Mouse (Mus musculus) layer of hippocampus, adult 9-11 months (tissue): ENCODE data around the gene Stk32b.

Experiments used
- DNase-seq: peaks from one replicate; pipeline ENCODE4 v3.0.0; 2022

Stk32b gene

GRCm38 (mm10) chr5:37659177-37659576 lies 57.8 kb downstream of the Stk32b start:
- no peak for DNase-seq

- DNase-seq: peak; percentile 40
Measured at GRCm38 (mm10) chr5:37657741-37658140, 59.2 kb downstream of the Stk32b start.

DNA sequence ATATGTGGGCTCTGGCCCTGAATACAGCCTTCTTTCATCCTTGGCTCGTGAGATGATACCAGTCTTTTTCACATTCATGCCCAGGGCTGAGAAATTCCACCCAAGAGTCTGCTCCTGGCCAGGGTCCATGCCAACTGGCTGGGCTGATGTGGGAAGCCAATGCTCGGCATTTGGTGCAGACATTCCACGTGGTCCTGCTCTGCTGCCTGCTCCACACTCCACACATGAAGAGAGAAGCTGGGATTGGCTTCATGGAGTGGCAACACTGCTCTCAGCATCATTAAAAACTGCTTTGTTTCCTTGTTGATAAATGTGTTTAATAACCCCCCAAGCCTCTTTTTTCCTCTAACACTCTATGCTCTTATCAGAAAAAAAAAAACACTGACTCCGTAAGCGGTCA lies 61.8 kb downstream of the Stk32b start:
- DNase-seq: no peak

- no peak for DNase-seq
Measured at GRCm38 (mm10) chr5:37650681-37651211, 66.2 kb downstream of the Stk32b start.

- no peak for DNase-seq
Measured at GRCm38 (mm10) chr5:37650089-37650601, 66.8 kb downstream of the Stk32b start.

- no peak for DNase-seq
Measured at GRCm38 (mm10) chr5:37644082-37644481, 72.9 kb downstream of the Stk32b start.

DNA sequence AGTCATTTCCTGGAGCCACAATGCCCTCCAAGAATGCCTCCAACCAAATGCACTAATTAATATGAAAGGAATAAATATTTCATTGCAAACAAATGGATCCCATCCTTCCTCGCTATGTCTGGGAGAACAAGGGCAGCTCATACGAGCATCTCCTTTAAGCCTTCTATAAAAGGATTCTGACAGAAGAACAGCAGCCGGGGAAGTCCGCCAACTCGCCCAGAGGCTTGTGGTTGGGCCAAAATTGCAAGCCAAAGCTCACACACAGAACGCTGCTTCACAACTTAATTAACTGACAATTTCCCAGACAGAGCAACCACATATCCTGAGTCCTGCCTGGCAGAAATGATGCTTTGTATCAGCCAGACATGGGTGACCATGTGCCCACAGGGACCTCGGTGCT lies 74.5 kb downstream of the Stk32b start:
- DNase-seq: no peak

DNA sequence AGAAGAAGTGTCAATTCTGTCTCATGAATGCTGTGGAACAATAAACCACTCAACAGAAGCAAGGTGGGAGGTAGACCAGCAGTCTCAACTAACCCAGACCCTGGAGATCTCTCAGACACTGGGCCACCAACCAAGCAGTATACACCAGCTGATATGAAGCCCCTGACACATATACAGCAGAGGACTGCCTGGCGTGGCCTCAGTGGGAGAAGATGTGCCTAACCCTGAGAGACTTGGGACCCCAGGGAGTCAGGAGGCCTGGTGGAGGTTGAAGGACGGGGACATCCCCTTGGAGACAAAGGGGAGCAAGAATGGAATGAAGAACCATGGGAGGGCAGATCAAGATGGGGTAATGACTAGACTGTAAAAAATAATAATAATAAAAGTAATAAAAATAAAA lies 82.2 kb downstream of the Stk32b start:
- no peak for DNase-seq

GRCm38 (mm10) chr5:37627437-37628163 lies 89.4 kb downstream of the Stk32b start:
- no peak for DNase-seq

DNA sequence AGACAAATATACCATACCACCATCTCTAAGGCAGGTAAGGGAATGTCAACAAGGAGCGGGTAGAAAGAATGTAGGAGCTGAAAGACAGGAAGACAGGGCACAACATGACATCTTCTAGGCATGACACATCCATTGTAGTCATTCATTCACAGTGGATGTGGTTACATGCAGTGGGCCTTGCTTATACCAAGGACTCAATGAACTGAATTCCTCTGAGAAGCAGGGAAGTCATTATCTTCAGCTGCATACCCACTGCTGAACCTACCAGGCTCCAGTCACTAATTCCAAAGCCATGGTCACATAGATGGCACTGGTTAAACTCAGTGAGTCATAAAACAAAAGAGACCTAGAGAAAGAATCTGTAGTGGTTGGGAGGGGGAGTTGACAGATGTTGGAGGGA lies 105.1 kb downstream of the Stk32b start:
- DNase-seq: no peak

DNA sequence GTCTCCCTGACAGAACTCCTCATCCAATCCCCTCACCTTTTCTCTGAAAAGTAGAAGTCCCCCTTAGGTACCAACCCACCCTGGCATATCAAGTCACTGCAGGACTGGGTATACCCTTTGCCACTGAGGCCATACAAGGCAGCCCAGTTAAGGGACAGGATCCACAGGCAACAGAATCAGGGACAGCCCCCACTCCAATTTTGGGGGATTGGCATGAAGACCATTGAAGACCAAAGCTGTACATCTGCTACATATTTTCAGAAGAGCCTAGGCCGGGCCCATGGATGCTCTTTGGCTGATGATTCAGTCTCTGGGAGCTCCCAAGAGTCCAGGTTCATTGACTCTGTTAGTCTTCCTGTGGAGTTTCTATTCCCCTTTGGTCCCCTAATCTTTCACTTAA lies 117.4 kb downstream of the Stk32b start:
- DNase-seq: no peak

- no peak for DNase-seq
Measured at GRCm38 (mm10) chr5:37598271-37598670, 118.7 kb downstream of the Stk32b start.

DNA sequence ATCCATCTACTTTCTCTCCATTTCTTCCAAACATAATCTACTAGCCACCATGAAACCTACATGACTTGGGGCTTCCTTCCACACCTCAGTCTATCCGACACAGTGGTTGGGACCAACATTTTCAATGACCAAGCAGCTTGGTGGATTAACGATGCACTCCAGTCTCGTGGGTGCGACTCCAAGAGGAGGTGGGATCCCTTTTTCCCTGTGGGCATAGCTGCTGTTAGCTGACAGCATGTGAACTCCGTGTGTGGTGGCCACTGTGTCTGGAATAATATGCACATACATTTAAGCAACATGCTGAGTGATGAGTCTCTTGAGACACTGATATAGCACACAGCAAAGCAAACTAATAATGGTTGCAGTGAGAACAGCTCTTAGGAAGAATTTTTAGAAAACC lies 124.6 kb downstream of the Stk32b start:
- DNase-seq: no peak

- no peak for DNase-seq
Measured at GRCm38 (mm10) chr5:37587861-37588260, 129.1 kb downstream of the Stk32b start.

GRCm38 (mm10) chr5:37586071-37586470 lies 130.9 kb downstream of the Stk32b start:
- no peak for DNase-seq

GRCm38 (mm10) chr5:37575427-37575826 lies 141.5 kb downstream of the Stk32b start:
- DNase-seq: no peak

- no peak for DNase-seq
Measured at GRCm38 (mm10) chr5:37557274-37557815, 159.6 kb downstream of the Stk32b start.

DNA sequence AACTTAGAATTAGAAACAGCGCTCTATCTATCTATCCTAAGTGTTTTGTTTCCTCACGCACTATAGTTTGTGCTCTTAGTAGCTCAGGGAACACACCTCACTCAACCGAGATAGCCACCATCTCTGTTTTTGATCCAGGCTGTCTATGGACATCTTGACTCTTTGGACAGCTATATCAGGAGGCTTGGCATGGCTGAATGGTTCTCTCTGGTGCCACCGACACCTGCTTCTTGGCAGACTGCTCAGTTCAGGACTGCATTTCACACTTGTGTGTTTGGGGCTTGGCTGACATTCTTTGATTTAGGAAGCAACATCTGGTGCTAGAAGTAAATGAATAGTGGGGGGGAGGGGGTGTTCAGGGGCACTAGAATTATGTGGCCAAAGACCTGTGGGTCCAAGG lies 162.7 kb downstream of the Stk32b start:
- DNase-seq: no peak

DNA sequence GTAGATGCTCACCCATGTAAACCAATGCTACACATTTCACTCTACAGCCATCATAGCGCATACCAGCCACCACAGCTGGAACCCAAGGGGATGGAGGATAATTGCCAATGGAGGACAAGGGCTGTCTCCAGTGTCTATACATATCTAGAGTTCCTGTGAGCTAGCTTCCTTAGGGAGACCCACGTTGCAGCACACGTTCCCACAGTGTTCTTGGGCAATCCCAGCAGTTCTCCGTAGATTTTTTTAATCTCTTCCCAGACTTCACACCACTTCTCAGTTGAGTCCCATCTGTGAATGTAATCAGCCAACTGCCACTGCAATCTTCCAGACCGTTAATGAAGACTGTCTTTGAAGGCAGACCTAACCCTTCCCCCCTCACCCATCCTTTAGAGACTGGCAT lies 165.3 kb downstream of the Stk32b start:
- DNase-seq: peak; percentile 9

- DNase-seq: no peak
Measured at GRCm38 (mm10) chr5:37535726-37536293, 181.2 kb downstream of the Stk32b start.

GRCm38 (mm10) chr5:37535227-37535626 lies 181.7 kb downstream of the Stk32b start:
- DNase-seq: peak; percentile 13

DNA sequence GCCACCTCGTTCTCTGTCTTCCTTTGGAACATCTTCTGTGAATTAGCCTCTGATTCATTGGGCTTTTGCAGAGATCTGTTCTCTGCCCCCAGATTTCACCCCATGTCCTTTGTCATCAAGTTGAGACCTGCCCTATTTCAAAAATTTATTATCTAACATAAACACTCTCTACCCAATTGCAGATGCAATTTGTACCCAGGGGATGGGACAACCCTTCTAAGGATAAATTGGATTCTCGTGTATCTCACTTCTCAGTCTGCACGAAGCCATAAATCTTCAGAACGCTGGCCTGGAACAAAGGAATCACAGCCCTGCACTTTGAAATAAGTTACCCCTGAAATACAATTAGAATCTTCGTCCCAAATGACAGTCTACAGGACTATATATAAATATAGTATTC lies 191.6 kb downstream of the Stk32b start:
- DNase-seq: no peak

DNA sequence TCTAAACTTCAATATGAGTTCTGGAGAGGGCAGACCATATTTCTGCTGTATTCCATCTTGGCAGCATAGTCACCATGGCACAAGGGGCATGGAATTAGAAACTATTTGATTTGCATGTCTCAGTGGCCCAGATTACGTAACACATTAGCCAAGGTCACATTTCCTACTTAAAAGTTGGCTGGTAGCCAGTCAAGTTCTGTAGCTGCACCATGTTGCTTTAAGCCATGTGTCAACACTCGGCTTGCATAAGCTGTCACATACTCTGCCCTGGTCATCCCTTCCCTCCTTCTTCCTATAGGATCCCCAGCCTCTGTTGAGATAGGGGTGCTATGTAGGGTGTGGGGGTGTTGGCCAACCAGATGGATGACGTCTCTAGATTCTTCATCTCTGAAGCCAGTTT lies 196.5 kb downstream of the Stk32b start:
- DNase-seq: no peak

GRCm38 (mm10) chr5:37512479-37512878 lies 204.5 kb downstream of the Stk32b start:
- no peak for DNase-seq
